ENCODE assay signal across 29 mouse cellular contexts in the genomic region with DNA sequence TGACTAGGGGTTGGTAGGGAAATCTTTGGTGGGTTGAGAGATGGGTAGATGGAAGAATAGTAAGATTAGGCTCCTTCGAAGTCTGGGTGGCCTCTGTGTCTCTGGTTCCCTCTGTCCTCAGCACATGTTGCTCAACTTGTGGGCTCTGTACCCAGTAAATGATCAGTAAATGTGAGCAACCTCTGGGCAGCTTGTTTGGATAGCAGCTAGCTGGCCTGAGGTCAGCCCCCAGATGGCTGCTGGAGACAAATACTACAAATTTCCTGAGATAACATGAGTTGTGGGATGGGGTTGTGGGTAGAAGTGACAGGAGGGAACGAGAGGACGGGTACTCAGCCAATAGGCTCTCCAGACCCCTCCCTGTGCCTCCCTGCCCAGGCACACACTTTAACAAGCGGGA. TPM values are rescaled to one million over a fixed set of nuclear protein-coding genes. Genes with fewer than 3 reads are reported as not detected.
DNase-seq lines count a peak whose midpoint lies in the region; ATAC-seq and TF ChIP-seq lines count a peak whose summit lies in the region.
"Had no signal": no experiment of that assay in that cellular context is flagged by ENCODE, and none has a peak within 500 bp of the region (broad histone marks: within the 10 kb centered on the region; RNA-seq: fewer than 3 reads in every experiment).

No protein-coding gene starts in this region.

- no peak overlapping the region for H3K4me2 ChIP-seq in lung, embryonic 14.5 days
- H3K4me2 ChIP-seq: forebrain, embryonic 12.5 days; hindbrain, embryonic 15.5 days; limb, embryonic 13.5 days; lung, embryonic 15.5 days; midbrain, embryonic 12.5 days; neural tube, embryonic 13.5 days had no signal

- H3K27me3 ChIP-seq in heart, adult 2 months (ENCODE audit: control insufficient read depth, insufficient read depth, low read length), result no peaks in the 10 kb centered on the region
- H3K27me3 ChIP-seq in lung, embryonic 14.5 days (ENCODE audit: insufficient read depth, low read length), result no peaks in the 10 kb centered on the region
- H3K27me3 ChIP-seq in embryonic facial prominence, embryonic 10.5 days (replicated peaks; ENCODE audit: low read depth, poor library complexity, severe bottlenecking), result peaks cover 13% of the 10 kb centered on the region
- H3K27me3 ChIP-seq in kidney, adult 2 months (replicated peaks; ENCODE audit: control insufficient read depth, insufficient read depth, low read length), result no peaks in the 10 kb centered on the region
- H3K27me3 ChIP-seq: hindbrain, embryonic 15.5 days; limb, embryonic 13.5 days; lung, embryonic 15.5 days had no signal

- no peak overlapping the region for H3K4me3 ChIP-seq in heart, adult 2 months
- no peak overlapping the region for H3K4me3 ChIP-seq in lung, embryonic 14.5 days (ENCODE audit: low read depth, low read length)
- no peak overlapping the region for H3K4me3 ChIP-seq in embryonic facial prominence, embryonic 10.5 days
- no peak overlapping the region for H3K4me3 ChIP-seq in kidney, adult 2 months (ENCODE audit: insufficient read depth, low read depth, low read length)
- H3K4me3 ChIP-seq: erythroblast, embryonic 14.5 days; forebrain, embryonic 12.5 days; hindbrain, embryonic 10.5 days; hindbrain, embryonic 15.5 days; layer of hippocampus, adult 2 months; left cerebral cortex, adult 2 months; limb, embryonic 13.5 days; lung, embryonic 15.5 days; midbrain, embryonic 12.5 days; neural tube, embryonic 13.5 days had no signal

- TF ChIP-seq EP300 in heart, adult 2 months (IDR thresholded peaks at IDR 0.05; ENCODE audit: insufficient read depth, low read depth, low read length), result no peak

- peaks cover 5% of the 10 kb centered on the region for H3K4me1 ChIP-seq in heart, adult 2 months (ENCODE audit: control insufficient read depth, insufficient read depth, low read length)
- H3K4me1 ChIP-seq in lung, embryonic 14.5 days (ENCODE audit: insufficient read depth), result peaks cover 28% of the 10 kb centered on the region
- peaks cover 71% of the 10 kb centered on the region for H3K4me1 ChIP-seq in embryonic facial prominence, embryonic 10.5 days
- no peaks in the 10 kb centered on the region for H3K4me1 ChIP-seq in kidney, adult 2 months (ENCODE audit: control insufficient read depth, insufficient read depth, low read length)

- H3K27ac ChIP-seq in heart, adult 2 months, result no peak overlapping the region
- peak overlapping the region; percentile 2; the same call in 1 of the 2 replicates for H3K27ac ChIP-seq in lung, embryonic 14.5 days (ENCODE audit: low read depth)
- H3K27ac ChIP-seq in embryonic facial prominence, embryonic 10.5 days (replicated peaks), result 0 out of 2 replicates have a peak overlapping the region, but pooled peaks have one; percentile 31
- no peak overlapping the region for H3K27ac ChIP-seq in kidney, adult 2 months (ENCODE audit: insufficient read depth, low read depth, low read length)
- H3K27ac ChIP-seq: forebrain, embryonic 12.5 days; hindbrain, embryonic 10.5 days; hindbrain, embryonic 15.5 days; layer of hippocampus, adult 2 months; left cerebral cortex, adult 2 months; limb, embryonic 13.5 days; lung, embryonic 15.5 days; midbrain, embryonic 12.5 days; neural tube, embryonic 13.5 days had no signal

- 47% methylated on average over 4 of the region's 4 CpGs for WGBS in heart, adult 2 months
- WGBS in lung, embryonic 14.5 days, result 30% methylated on average over 4 of the region's 4 CpGs
- 48% methylated on average over 4 of the region's 4 CpGs for WGBS in embryonic facial prominence, embryonic 10.5 days
- WGBS in kidney, adult 2 months, result 60% methylated on average over 4 of the region's 4 CpGs

- H3K9ac ChIP-seq in heart, adult 2 months (ENCODE audit: low read depth, low read length), result no peak overlapping the region
- H3K9ac ChIP-seq in lung, embryonic 14.5 days, result no peak overlapping the region
- H3K9ac ChIP-seq: forebrain, embryonic 12.5 days; forebrain, postnatal 0 days; hindbrain, embryonic 15.5 days; limb, embryonic 13.5 days; lung, embryonic 15.5 days; midbrain, embryonic 12.5 days; neural tube, embryonic 13.5 days had no signal

- intact Hi-C loops in heart, adult 2 months (cut with DNase I), result no loop called here

- no peaks in the 10 kb centered on the region for H3K9me3 ChIP-seq in lung, embryonic 14.5 days (ENCODE audit: low read depth, low read length)
- no peaks in the 10 kb centered on the region for H3K9me3 ChIP-seq in embryonic facial prominence, embryonic 10.5 days
- H3K9me3 ChIP-seq: forebrain, embryonic 12.5 days; hindbrain, embryonic 10.5 days; hindbrain, embryonic 15.5 days; limb, embryonic 13.5 days; lung, embryonic 15.5 days; midbrain, embryonic 12.5 days; neural tube, embryonic 13.5 days had no signal

- H3K79me2 ChIP-seq in heart, adult 2 months (replicated peaks; ENCODE audit: control insufficient read depth, insufficient read depth, low read length), result no peaks in the 10 kb centered on the region

- no peak for TF ChIP-seq CTCF in heart, adult 2 months (IDR thresholded peaks at IDR 0.05)
- no peak for TF ChIP-seq CTCF in lung, embryonic 14.5 days (IDR thresholded peaks at IDR 0.05; ENCODE audit: low read depth)
- no peak for TF ChIP-seq CTCF in kidney, adult 2 months (conservative IDR thresholded peaks at IDR 0.05; ENCODE audit: insufficient read depth, insufficient read length, low read depth, low read length)

- ATAC-seq in lung, embryonic 14.5 days (ENCODE audit: insufficient read depth), result no peak
- ATAC-seq in erythroid progenitor cell, adult 5-6 weeks (replicated peaks; ENCODE audit: low FRiP score, poor library complexity, severe bottlenecking), result no peak
- ATAC-seq: activated CD4-positive, CD25-positive, alpha-beta regulatory T cell, adult 4 months; forebrain, postnatal 0 days had no signal

- no peaks in the 10 kb centered on the region for H3K36me3 ChIP-seq in heart, adult 2 months (ENCODE audit: control insufficient read depth, insufficient read depth, low read length)
- H3K36me3 ChIP-seq in lung, embryonic 14.5 days (ENCODE audit: insufficient read depth), result no peaks in the 10 kb centered on the region
- H3K36me3 ChIP-seq in embryonic facial prominence, embryonic 10.5 days (replicated peaks), result no peaks in the 10 kb centered on the region
- no peaks in the 10 kb centered on the region for H3K36me3 ChIP-seq in kidney, adult 2 months (ENCODE audit: control insufficient read depth, insufficient read depth, low read length)
- H3K36me3 ChIP-seq: forebrain, embryonic 12.5 days; hindbrain, embryonic 10.5 days; hindbrain, embryonic 15.5 days; limb, embryonic 13.5 days; lung, embryonic 15.5 days; midbrain, embryonic 12.5 days; neural tube, embryonic 13.5 days had no signal

- peak; percentile 95 for DNase-seq in heart, adult 11 months
- DNase-seq in heart, adult 2 months, result no peak
- no peak for DNase-seq in lung, embryonic 14.5 days
- DNase-seq in lung, adult 18-20 months, result no peak
- DNase-seq in embryonic facial prominence, embryonic 10.5 days (ENCODE audit: low spot score), result no peak
- DNase-seq in kidney, adult 2 months, result no peak
- DNase-seq: adrenal gland, postnatal 10 days; B cell, adult 2 months; cerebellum, adult 9-10 months; cerebellum, postnatal 36 days; forebrain, postnatal 0 days; gastrocnemius, postnatal 14 days; heart, postnatal 14 days; kidney, adult 18-20 months; kidney, postnatal 36 days; thymus, adult 2 months; thymus, postnatal 4 days had no signal

- TF ChIP-seq POLR2A in heart, adult 2 months (IDR thresholded peaks at IDR 0.05; ENCODE audit: insufficient read depth, low read depth, low read length), result no peak
- no peak for TF ChIP-seq POLR2A in kidney, adult 2 months (IDR thresholded peaks at IDR 0.05; ENCODE audit: low read depth, low read length)

RNA-seq across cellular contexts. Expression of a gene that starts 4.2 kb away (rescaled TPM):
- 10 to 100 TPM; 33.5 TPM for total RNA-seq in heart, adult 2 months (2021)
- 27.3 and 39.4 TPM in 2 replicates for polyA plus RNA-seq in heart, adult 2 months (2012; rRNA removed)
- polyA plus RNA-seq in lung, embryonic 14.5 days (2014; fragmentation: Nextera tagmentation; extraction: Ambion mirVana), result 29.6 and 29.8 TPM in 2 replicates
- polyA plus RNA-seq in embryonic facial prominence, embryonic 10.5 days (2016; fragmentation: Nextera tagmentation; extraction: Ambion mirVana), result 12.9 and 15.2 TPM in 2 replicates
- 12.4 TPM in 2 replicates for polyA plus RNA-seq in kidney, adult 2 months (2012; rRNA removed)
- 2.5 and 2.9 TPM in 2 replicates for total RNA-seq in erythroid progenitor cell, adult 5-6 weeks (2015; ENCODE audit: low replicate concordance)
- total RNA-seq in erythroid progenitor cell, adult 5-6 weeks (2017; ENCODE audit: low replicate concordance), result 0.61 and 1.3 TPM in 2 replicates

Comparison
In these comparisons a context has a peak if more than half of its experiments do, and no peak if none do; other contexts are left out.
1. H3K27ac ChIP-seq: peak in lung, embryonic 14.5 days (single experiment) and embryonic facial prominence, embryonic 10.5 days (single experiment); none in heart, adult 2 months (single experiment) and kidney, adult 2 months (single experiment).